Mouse (Mus musculus) myocyte (in vitro differentiated cells): ENCODE measurements around the gene Gm27021.

ENCODE experiments used
- CEBPB ChIP-seq: IDR thresholded peaks from 2 replicates; pipeline ENCODE4 v1.6.1; 2011; ENCODE audit warnings: mild to moderate bottlenecking, moderate library complexity; ENCODE audit not compliant: poor library complexity, insufficient read depth, severe bottlenecking
- MAX ChIP-seq: IDR thresholded peaks from one replicate; pipeline ENCODE4 v1.6.1; 2011; ENCODE audit warnings: low read depth, mild to moderate bottlenecking, control low read depth
- MYOD1 ChIP-seq, 3 experiments: IDR thresholded peaks; one replicate each; pipeline ENCODE4 v1.6.1; 2011; ENCODE audit warnings: control low read depth in 2 of 3, low read depth in 2 of 3, mild to moderate bottlenecking in 2 of 3, moderate library complexity in 1 of 3; ENCODE audit not compliant: insufficient read length in 2 of 3, control insufficient read depth in 1 of 3
- MYOG ChIP-seq, 3 experiments: IDR thresholded peaks; one replicate each; pipeline ENCODE4 v1.6.1; 2011; ENCODE audit warnings: control low read depth in 2 of 3, low read depth in 2 of 3, mild to moderate bottlenecking in 2 of 3; ENCODE audit not compliant: insufficient read length in 2 of 3, control insufficient read depth in 1 of 3, insufficient read depth in 1 of 3
- POLR2A ChIP-seq: IDR thresholded peaks from one replicate; pipeline ENCODE4 v1.6.1; 2011; ENCODE audit warnings: low read depth, mild to moderate bottlenecking, control low read depth, moderate library complexity; ENCODE audit not compliant: insufficient read length
- TCF12 ChIP-seq: IDR thresholded peaks from one replicate; pipeline ENCODE4 v1.6.1; 2011; ENCODE audit warnings: mild to moderate bottlenecking, control low read depth; ENCODE audit not compliant: poor library complexity, insufficient read depth, severe bottlenecking
- USF1 ChIP-seq: IDR thresholded peaks from one replicate; pipeline ENCODE4 v1.6.1; 2011; ENCODE audit warnings: low read depth, mild to moderate bottlenecking, control low read depth, moderate library complexity

DNA sequence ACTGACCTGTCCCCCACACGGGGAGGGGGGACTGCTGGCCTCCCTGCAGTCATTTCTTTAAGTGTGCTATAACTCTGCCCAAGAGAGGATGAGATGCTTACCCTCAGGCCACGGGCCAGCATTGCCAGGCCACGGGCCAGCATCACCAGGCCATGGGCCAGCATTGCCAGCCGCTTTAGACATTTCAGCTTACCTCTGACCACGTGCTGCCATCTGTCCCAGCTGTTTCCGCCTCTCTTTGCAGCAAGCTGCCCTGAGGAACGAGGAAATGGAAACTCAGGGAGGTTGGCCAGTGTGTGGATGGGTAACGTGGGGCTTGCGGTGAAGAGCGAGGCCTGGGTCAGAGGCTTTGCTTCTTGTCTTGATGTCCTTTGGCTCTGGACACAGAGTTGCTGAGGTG, 13.2 kb upstream of the Gm27021 start:
- TF ChIP-seq MYOG (IDR thresholded peaks at IDR 0.05; ENCODE audit: control insufficient read depth in 1 of 3, insufficient read depth in 1 of 3, insufficient read length in 2 of 3, low read depth in 2 of 3) (no peak), POLR2A (no peak), MAX (no peak), USF1 (no peak), CEBPB (no peak), TCF12 (no peak), MYOD1 (IDR thresholded peaks at IDR 0.05; ENCODE audit: control insufficient read depth in 1 of 3, insufficient read length in 2 of 3, low read depth in 2 of 3) (no peak)
